In the genomic region with DNA sequence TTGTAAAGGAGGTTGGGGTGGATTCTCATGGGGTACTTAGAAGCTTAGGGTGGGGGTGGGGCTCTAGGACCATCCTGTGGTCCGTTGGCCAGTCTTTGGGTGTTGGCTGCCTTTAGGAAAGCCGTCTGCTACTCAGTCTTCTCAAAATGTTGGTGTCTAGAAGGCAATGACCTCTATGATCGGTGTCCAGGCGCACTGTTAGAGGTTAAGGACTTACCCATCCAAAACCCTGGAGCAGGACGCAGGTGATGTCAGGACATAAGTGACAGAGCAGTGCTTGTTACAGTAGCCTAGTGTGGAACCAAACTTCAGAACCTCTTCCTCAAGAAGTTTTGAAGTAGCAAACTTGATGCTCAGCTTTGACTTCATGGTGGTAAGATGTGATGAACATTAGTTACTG, we compare ENCODE assay signal across 23 mouse cellular contexts.
DNase-seq lines count a peak whose midpoint lies in the region; ATAC-seq lines count a peak whose summit lies in the region.
"Had no signal": no experiment of that assay in that cellular context is flagged by ENCODE, and none has a peak within 500 bp of the region (broad histone marks: within the 10 kb centered on the region; RNA-seq: fewer than 3 reads in every experiment).

No protein-coding gene starts in this region.

- no peak overlapping the region for H3K4me2 ChIP-seq in forebrain, embryonic 13.5 days
- H3K4me2 ChIP-seq in midbrain, embryonic 11.5 days = no peak overlapping the region
- H3K4me2 ChIP-seq in midbrain, embryonic 15.5 days = no peak overlapping the region
- H3K4me2 ChIP-seq: embryonic facial prominence, embryonic 12.5 days had no signal

- H3K9ac ChIP-seq in forebrain, embryonic 13.5 days = no peak overlapping the region
- no peak overlapping the region for H3K9ac ChIP-seq in midbrain, embryonic 11.5 days (ENCODE audit: low read length)
- H3K9ac ChIP-seq in midbrain, embryonic 15.5 days = no peak overlapping the region
- H3K9ac ChIP-seq: embryonic facial prominence, embryonic 12.5 days had no signal

- no peaks in the 10 kb centered on the region for H3K27me3 ChIP-seq in forebrain, embryonic 10.5 days (ENCODE audit: poor library complexity, severe bottlenecking)
- no peaks in the 10 kb centered on the region for H3K27me3 ChIP-seq in forebrain, embryonic 13.5 days
- no peaks in the 10 kb centered on the region for H3K27me3 ChIP-seq in midbrain, embryonic 11.5 days (ENCODE audit: control insufficient read depth, insufficient read depth, low read length)
- H3K27me3 ChIP-seq in midbrain, embryonic 15.5 days (replicated peaks) = no peaks in the 10 kb centered on the region
- H3K27me3 ChIP-seq: embryonic facial prominence, embryonic 12.5 days; Patski had no signal

- DNase-seq in forebrain, embryonic 10.5 days (ENCODE audit: extremely low spot score, low spot score) = peak; percentile 5
- peak; percentile 51 for DNase-seq in midbrain, embryonic 11.5 days (ENCODE audit: low spot score, missing footprints)
- DNase-seq: adrenal gland, adult 8-10 months; adrenal gland, postnatal 14 days; adrenal gland, postnatal 36 days; B cell, adult 2 months; cerebellum, adult 11-12 months; cerebellum, adult 2 months; cerebellum, adult 9-10 months; cerebellum, postnatal 10 days; cerebellum, postnatal 25 days had no signal

- no peaks in the 10 kb centered on the region for H3K9me3 ChIP-seq in forebrain, embryonic 10.5 days
- H3K9me3 ChIP-seq in forebrain, embryonic 13.5 days (replicated peaks) = no peaks in the 10 kb centered on the region
- no peaks in the 10 kb centered on the region for H3K9me3 ChIP-seq in midbrain, embryonic 11.5 days (ENCODE audit: control insufficient read depth, low read length)
- H3K9me3 ChIP-seq in midbrain, embryonic 15.5 days = no peaks in the 10 kb centered on the region
- H3K9me3 ChIP-seq: embryonic facial prominence, embryonic 10.5 days; embryonic facial prominence, embryonic 12.5 days had no signal

- ATAC-seq in forebrain, embryonic 13.5 days = no peak
- ATAC-seq in midbrain, embryonic 11.5 days (ENCODE audit: low FRiP score) = no peak
- ATAC-seq in midbrain, embryonic 15.5 days (replicated peaks) = no peak
- no peak for ATAC-seq in erythroblast, adult 5-6 weeks (replicated peaks; ENCODE audit: low FRiP score, poor library complexity, severe bottlenecking)
- ATAC-seq: activated CD4-positive, CD25-positive, alpha-beta regulatory T cell, adult 4 months; CD4-positive, CD25-positive, alpha-beta regulatory T cell, adult 4 months; forebrain, embryonic 14.5 days; forebrain, embryonic 16.5 days; Patski had no signal

- peaks cover 7% of the 10 kb centered on the region for H3K4me1 ChIP-seq in forebrain, embryonic 10.5 days
- no peaks in the 10 kb centered on the region for H3K4me1 ChIP-seq in forebrain, embryonic 13.5 days
- H3K4me1 ChIP-seq in midbrain, embryonic 11.5 days (ENCODE audit: control insufficient read depth, insufficient read depth, low read length) = no peaks in the 10 kb centered on the region
- no peaks in the 10 kb centered on the region for H3K4me1 ChIP-seq in midbrain, embryonic 15.5 days
- H3K4me1 ChIP-seq: embryonic facial prominence, embryonic 12.5 days had no signal

- no peak overlapping the region for H3K27ac ChIP-seq in forebrain, embryonic 10.5 days
- no peak overlapping the region for H3K27ac ChIP-seq in forebrain, embryonic 13.5 days
- no peak overlapping the region for H3K27ac ChIP-seq in midbrain, embryonic 11.5 days (ENCODE audit: low read depth, low read length)
- H3K27ac ChIP-seq in midbrain, embryonic 15.5 days = no peak overlapping the region
- H3K27ac ChIP-seq: embryonic facial prominence, embryonic 10.5 days; embryonic facial prominence, embryonic 12.5 days had no signal

- 90% methylated on average over 5 of the region's 5 CpGs for WGBS in forebrain, embryonic 10.5 days
- WGBS in forebrain, embryonic 13.5 days = 91% methylated on average over 5 of the region's 5 CpGs
- 84% methylated on average over 5 of the region's 5 CpGs for WGBS in midbrain, embryonic 11.5 days
- 90% methylated on average over 5 of the region's 5 CpGs for WGBS in midbrain, embryonic 15.5 days

- H3K36me3 ChIP-seq in forebrain, embryonic 10.5 days (replicated peaks) = no peaks in the 10 kb centered on the region
- H3K36me3 ChIP-seq in forebrain, embryonic 13.5 days (ENCODE audit: poor library complexity, severe bottlenecking) = no peaks in the 10 kb centered on the region
- no peaks in the 10 kb centered on the region for H3K36me3 ChIP-seq in midbrain, embryonic 11.5 days (ENCODE audit: control insufficient read depth, insufficient read depth, low read length)
- no peaks in the 10 kb centered on the region for H3K36me3 ChIP-seq in midbrain, embryonic 15.5 days (replicated peaks)
- H3K36me3 ChIP-seq: embryonic facial prominence, embryonic 10.5 days; embryonic facial prominence, embryonic 12.5 days; G1E had no signal

- no peak overlapping the region for H3K4me3 ChIP-seq in forebrain, embryonic 10.5 days
- H3K4me3 ChIP-seq in forebrain, embryonic 13.5 days = no peak overlapping the region
- no peak overlapping the region for H3K4me3 ChIP-seq in midbrain, embryonic 11.5 days (ENCODE audit: low read depth, low read length)
- no peak overlapping the region for H3K4me3 ChIP-seq in midbrain, embryonic 15.5 days
- H3K4me3 ChIP-seq: embryonic facial prominence, embryonic 10.5 days; embryonic facial prominence, embryonic 12.5 days; erythroblast, embryonic 14.5 days had no signal
